In the genomic region with DNA sequence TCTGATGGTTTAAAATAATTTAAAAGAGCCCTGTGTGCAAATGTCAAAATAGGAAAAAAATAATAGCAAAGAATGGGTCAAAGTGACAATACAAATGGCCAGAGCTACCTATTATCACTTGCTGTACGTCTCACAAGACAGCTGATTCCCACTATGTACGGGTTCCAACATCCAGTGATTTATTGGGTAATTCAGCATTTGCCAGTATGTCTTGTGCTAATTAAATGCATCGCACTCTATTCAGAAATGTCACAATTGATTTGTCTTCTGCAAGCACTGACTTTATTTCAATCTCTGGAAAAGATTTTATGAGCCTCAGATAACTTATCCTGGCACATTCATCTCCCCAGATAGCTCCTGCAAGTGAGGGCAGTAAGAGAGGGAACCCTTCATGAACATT, we compare ENCODE assay signal across 20 mouse cellular contexts.
"Had no signal": no experiment of that assay in that cellular context is flagged by ENCODE, and none has a peak within 500 bp of the region (broad histone marks: within the 10 kb centered on the region; RNA-seq: fewer than 3 reads in every experiment).

No protein-coding gene starts in this region.

- H3K4me3 ChIP-seq: liver, embryonic 15.5 days; lung, embryonic 15.5 days; megakaryocyte, embryonic 14.5 days; midbrain, embryonic 13.5 days; midbrain, embryonic 15.5 days had no signal

- H3K9me3 ChIP-seq: liver, embryonic 15.5 days; lung, embryonic 15.5 days; megakaryocyte, embryonic 14.5 days; midbrain, embryonic 13.5 days; midbrain, embryonic 15.5 days had no signal

- DNase-seq: liver, postnatal 0 days; lung, adult 2 months; lung, postnatal 14 days; lung, postnatal 36 days; retina, postnatal 1 day; right cerebral cortex, adult 18-20 months; right cerebral cortex, postnatal 25 days; right cerebral cortex, postnatal 4 days; spleen, adult 18-20 months; thymus, adult 18-20 months; thymus, postnatal 14 days; thymus, postnatal 36 days had no signal

- H3K27me3 ChIP-seq: liver, embryonic 15.5 days; lung, embryonic 15.5 days; megakaryocyte, embryonic 14.5 days; midbrain, embryonic 13.5 days; midbrain, embryonic 15.5 days had no signal

- H3K36me3 ChIP-seq: liver, embryonic 15.5 days; lung, embryonic 15.5 days; midbrain, embryonic 13.5 days; midbrain, embryonic 15.5 days had no signal

- H3K9ac ChIP-seq: liver, embryonic 15.5 days; liver, postnatal 0 days; lung, embryonic 15.5 days; midbrain, embryonic 13.5 days; midbrain, embryonic 15.5 days had no signal

- H3K4me1 ChIP-seq: liver, embryonic 15.5 days; lung, embryonic 15.5 days; megakaryocyte, embryonic 14.5 days; midbrain, embryonic 13.5 days; midbrain, embryonic 15.5 days had no signal

- H3K4me2 ChIP-seq: liver, embryonic 15.5 days; lung, embryonic 15.5 days; midbrain, embryonic 11.5 days; midbrain, embryonic 13.5 days; midbrain, embryonic 15.5 days had no signal

- H3K27ac ChIP-seq: liver, embryonic 15.5 days; lung, embryonic 15.5 days; macrophage; midbrain, embryonic 13.5 days; midbrain, embryonic 15.5 days had no signal

- ATAC-seq: liver, postnatal 0 days; lung, postnatal 0 days; midbrain, embryonic 13.5 days; midbrain, embryonic 15.5 days had no signal
